Mouse (Mus musculus) kidney, postnatal 0 days (tissue): ENCODE measurements around the gene March9. TPM values are rescaled to one million over a fixed set of nuclear protein-coding genes. Genes with fewer than 3 reads are reported as not detected.
A peak's percentile ranks its signal among the peaks of the same experiment; 100 is the strongest.

ENCODE experiments used
- ATAC-seq: fragments of 200-750 bp; cut with Nextera tagmentation; replicated peaks from 2 replicates; pipeline ENCODE4 v1.8.0; 2017; ENCODE audit warnings: low read depth, moderate number of reproducible peaks, moderate TSS enrichment, moderate library complexity; ENCODE audit not compliant: low FRiP score
- DNase-seq: peaks from one replicate; pipeline ENCODE4 v3.0.0-alpha.2; 2016; ENCODE audit warnings: low spot score
- H3K27ac ChIP-seq: fragments of 300-500 bp; sonication (generic); 2 replicates; pipeline ENCODE4 v1.5.1; 2014; ENCODE audit warnings: mild to moderate bottlenecking
- H3K27me3 ChIP-seq: fragments of 300-500 bp; sonication (generic); 2 replicates; pipeline ENCODE4 v1.6.1; 2014; ENCODE audit warnings: low read length, mixed read lengths; ENCODE audit not compliant: insufficient read depth
- H3K36me3 ChIP-seq: fragments of 300-500 bp; sonication (generic); 2 replicates; pipeline ENCODE4 v1.6.1; 2014; ENCODE audit warnings: low read length, mixed read lengths; ENCODE audit not compliant: insufficient read depth
- H3K4me1 ChIP-seq: fragments of 300-500 bp; sonication (generic); replicated peaks from 2 replicates; pipeline ENCODE4 v1.6.1; 2014; ENCODE audit warnings: antibody characterized with exemption, low read length, mixed read lengths; ENCODE audit not compliant: insufficient read depth
- H3K4me2 ChIP-seq: fragments of 300-500 bp; sonication (generic); 2 replicates; pipeline ENCODE4 v1.6.1; 2014; ENCODE audit warnings: mild to moderate bottlenecking, low read length, moderate library complexity, mixed read lengths
- H3K4me3 ChIP-seq: fragments of 300-500 bp; sonication (generic); replicated peaks from 2 replicates; pipeline ENCODE4 v1.5.1; 2014; ENCODE audit warnings: low read depth, low read length
- H3K9ac ChIP-seq: fragments of 300-500 bp; sonication (generic); 2 replicates; pipeline ENCODE4 v1.6.1; 2014; ENCODE audit warnings: low read depth, low read length
- H3K9me3 ChIP-seq: fragments of 300-500 bp; sonication (generic); replicated peaks from 2 replicates; pipeline ENCODE4 v1.6.1; 2016; ENCODE audit warnings: low read length, inconsistent platforms, mixed read lengths
- CTCF ChIP-seq: IDR thresholded peaks from 2 replicates; pipeline ENCODE4 v1.5.1; 2016; ENCODE audit warnings: antibody characterized with exemption, low read depth, mild to moderate bottlenecking, moderate library complexity
- WGBS: fragments of 180-500 bp; shearing (Covaris S2); extraction: QIAGEN DNeasy Blood & Tissue Kit; methylation state at CpG from one replicate; pipeline ENCODE4 v1.1.7; 2014; 5-methylcytosine and 5-hydroxymethylcytosine counted together
- polyA plus RNA-seq: library from polyadenylated mRNA; unstranded; fragments of >200 nt; fragmentation: Nextera tagmentation; extraction: Ambion mirVana; gene quantifications from 2 replicates; pipeline ENCODE4 v1.2.1, GENCODE M21; 2015

The March9 gene
- polyA plus RNA-seq, 1 experiment from 2014 or later, result 1.9 TPM

DNA sequence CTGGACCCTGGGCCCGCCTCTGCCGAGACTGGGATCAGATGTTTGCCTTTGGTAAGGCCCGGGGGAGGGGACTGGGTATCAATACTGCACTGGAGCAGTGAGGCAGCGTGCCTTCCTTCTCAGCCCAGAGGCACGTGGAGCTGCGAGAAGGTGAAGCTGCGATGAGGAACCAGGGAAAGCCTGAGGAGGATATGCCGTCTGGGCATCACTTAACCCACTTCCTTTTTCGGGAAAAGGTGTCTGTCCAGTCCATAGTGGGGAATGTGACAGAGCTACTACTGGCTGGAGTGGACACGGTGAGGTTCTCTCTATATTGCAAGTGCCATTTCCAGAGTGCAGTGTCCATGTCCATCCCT is 9.9 kb downstream of the March9 start:
- Histone ChIP-seq H3K27me3 (peaks cover 24% of the 10 kb centered on the region), H3K9me3 (no peaks in the 10 kb centered on the region), H3K9ac (peak overlapping the region; percentile 54; the same call in 1 of the 2 replicates), H3K4me3 (0 out of 2 replicates have a peak overlapping the region, but pooled peaks have one; percentile 24), H3K4me2 (peak overlapping the region; percentile 48; the same call in 1 of the 2 replicates), H3K36me3 (0 out of 2 replicates have a peak, but pooled peaks cover under 1% of the 10 kb centered on the region), H3K4me1 (peaks cover 13% of the 10 kb centered on the region; the same call in 1 of the 2 replicates), H3K27ac (0 out of 2 replicates have a peak overlapping the region, but pooled peaks have one; percentile 9)
- ATAC-seq, result no peak
- 14% methylated on average over 10 of the region's 10 CpGs for WGBS
- no peak for TF ChIP-seq CTCF
- DNase-seq, result no peak

DNA sequence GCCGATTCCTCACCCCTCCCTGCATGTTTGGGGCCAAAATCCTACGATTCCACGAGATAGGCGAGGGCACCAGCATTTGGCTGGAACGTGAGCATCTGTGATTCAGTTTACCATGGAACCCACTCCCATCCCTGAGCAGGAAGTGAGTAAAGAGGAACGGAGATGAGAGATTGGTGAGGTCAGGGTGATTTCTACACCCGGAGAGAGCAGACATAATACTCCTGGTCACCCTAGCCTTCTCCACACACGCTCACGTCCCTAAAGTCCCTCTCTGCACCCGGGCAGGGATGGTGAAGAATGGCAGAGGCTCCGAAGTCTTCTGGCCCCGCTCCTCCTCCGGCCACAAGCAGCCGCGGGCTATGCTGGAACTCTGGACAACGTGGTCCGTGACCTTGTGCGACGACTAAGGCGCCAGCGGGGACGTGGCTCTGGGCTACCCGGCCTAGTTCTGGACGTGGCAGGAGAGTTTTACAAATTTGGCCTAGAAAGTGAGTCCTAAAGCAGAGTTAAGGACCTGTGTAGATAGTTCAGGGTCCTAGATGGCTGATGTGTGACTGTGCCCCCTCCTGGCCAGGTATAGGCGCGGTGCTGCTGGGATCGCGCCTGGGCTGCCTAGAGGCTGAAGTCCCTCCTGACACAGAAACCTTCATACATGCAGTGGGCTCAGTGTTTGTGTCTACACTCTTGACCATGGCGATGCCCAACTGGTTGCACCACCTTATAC is 10.4 kb downstream of the March9 start:
- H3K9ac ChIP-seq, result peak overlapping the region; percentile 54; the same call in 1 of the 2 replicates
- peak; percentile 15 for DNase-seq
- 0 out of 2 replicates have a peak overlapping the region, but pooled peaks have one; percentile 9 for H3K27ac ChIP-seq
- WGBS, result 2% methylated on average over 29 of the region's 29 CpGs
- H3K4me3 ChIP-seq, result peak overlapping the region; percentile 24
- peak; percentile 55 for TF ChIP-seq CTCF
- H3K4me2 ChIP-seq, result peak overlapping the region; percentile 48
- no peaks in the 10 kb centered on the region for H3K9me3 ChIP-seq
- no peak for ATAC-seq
- peaks cover 13% of the 10 kb centered on the region; the same call in 1 of the 2 replicates for H3K4me1 ChIP-seq
- peaks cover 24% of the 10 kb centered on the region for H3K27me3 ChIP-seq
- H3K36me3 ChIP-seq, result 0 out of 2 replicates have a peak, but pooled peaks cover 4% of the 10 kb centered on the region

DNA sequence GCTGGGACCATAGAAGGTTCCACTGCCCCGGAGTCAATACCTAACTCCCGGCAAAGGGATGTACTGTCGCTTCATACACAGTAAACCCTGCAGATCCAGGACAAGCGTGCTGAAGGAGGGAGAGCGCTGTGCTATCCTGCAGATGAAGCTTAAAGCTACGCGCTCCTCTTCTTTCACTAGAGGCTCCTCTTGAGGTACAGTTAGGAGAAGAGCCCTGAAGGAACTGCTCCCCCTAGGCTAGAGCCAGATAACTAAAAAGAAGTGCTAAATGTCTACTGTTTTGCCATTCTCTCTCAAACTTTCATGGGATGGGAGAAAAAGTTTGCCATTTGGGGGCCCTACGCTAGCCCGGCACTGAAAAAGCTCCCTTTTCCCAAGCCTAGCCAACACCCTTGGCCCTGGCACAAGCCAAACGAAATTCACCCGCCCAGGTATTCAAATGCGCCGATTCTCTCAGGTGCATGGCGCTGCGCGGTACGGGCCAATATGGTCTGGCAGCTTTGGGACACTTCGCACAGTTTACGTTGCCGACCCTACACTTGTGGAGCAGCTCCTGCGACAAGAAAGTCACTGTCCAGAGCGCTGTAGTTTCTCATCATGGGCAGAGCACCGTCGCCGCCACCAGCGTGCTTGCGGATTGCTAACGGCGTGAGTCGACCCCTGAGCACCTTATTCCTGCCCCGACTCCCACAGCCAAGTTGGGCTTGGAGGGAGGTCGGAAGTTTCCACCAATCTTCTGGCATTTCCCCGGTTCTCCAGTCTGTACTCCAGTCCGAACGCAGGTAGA is 11.2 kb downstream of the March9 start:
- peaks cover 13% of the 10 kb centered on the region; the same call in 1 of the 2 replicates for H3K4me1 ChIP-seq
- 0 out of 2 replicates have a peak overlapping the region, but pooled peaks have one; percentile 37 for H3K27ac ChIP-seq
- peak; percentile 42 for DNase-seq
- no peaks in the 10 kb centered on the region for H3K9me3 ChIP-seq
- WGBS, result 3% methylated on average over 35 of the region's 35 CpGs
- peak overlapping the region; percentile 48 for H3K4me2 ChIP-seq
- H3K9ac ChIP-seq, result peak overlapping the region; percentile 54
- H3K27me3 ChIP-seq, result peaks cover 24% of the 10 kb centered on the region
- H3K36me3 ChIP-seq, result 0 out of 2 replicates have a peak, but pooled peaks cover 4% of the 10 kb centered on the region
- H3K4me3 ChIP-seq, result peak overlapping the region; percentile 24
- no peak for ATAC-seq
- peak; percentile 26; the same call in 1 of the 2 replicates for TF ChIP-seq CTCF

DNA sequence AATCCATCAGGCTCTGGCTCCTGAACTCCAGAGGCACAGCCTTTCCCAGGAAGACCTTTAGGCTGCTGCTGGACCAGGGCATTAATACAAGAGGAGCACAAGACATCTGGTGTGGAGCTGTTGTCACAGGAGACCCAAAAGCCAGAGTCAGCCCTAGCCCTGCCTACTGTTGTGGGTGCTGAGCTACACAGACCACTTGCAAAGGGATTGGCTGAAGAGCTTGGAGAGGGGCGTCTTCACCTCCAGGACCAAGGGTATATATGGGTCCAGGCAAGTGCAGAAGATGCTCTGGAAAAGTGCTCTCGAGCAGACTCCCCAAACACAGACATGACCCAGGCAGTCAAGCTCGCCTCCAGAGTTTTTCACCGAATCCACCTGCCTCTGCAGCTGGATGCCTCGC is 12.0 kb downstream of the March9 start, which contains the start of gene Cyp27b1:
Gene Cyp27b1 (plus strand): TSS at position 297 of the 400 bp plus-strand sequence.
- Histone ChIP-seq H3K9ac (peak within 1 kb of the TSS; percentile 54), H3K4me1 (peaks cover 16% of the 10 kb centered on the region), H3K4me3 (peak within 1 kb of the TSS; percentile 24), H3K4me2 (peak within 1 kb of the TSS; percentile 48), H3K27me3 (peaks cover 24% of the 10 kb centered on the region), H3K36me3 (0 out of 2 replicates have a peak, but pooled peaks cover 4% of the 10 kb centered on the region), H3K27ac (0 out of 2 replicates have a peak within 1 kb of the TSS, but pooled peaks have one; percentile 37), H3K9me3 (no peaks in the 10 kb centered on the region)
- WGBS, result 24% methylated on average over 5 of the region's 5 CpGs
- TF ChIP-seq CTCF, result no peak
- DNase-seq (no peak), ATAC-seq (peak; percentile 31; the same call in 1 of the 2 replicates)

DNA sequence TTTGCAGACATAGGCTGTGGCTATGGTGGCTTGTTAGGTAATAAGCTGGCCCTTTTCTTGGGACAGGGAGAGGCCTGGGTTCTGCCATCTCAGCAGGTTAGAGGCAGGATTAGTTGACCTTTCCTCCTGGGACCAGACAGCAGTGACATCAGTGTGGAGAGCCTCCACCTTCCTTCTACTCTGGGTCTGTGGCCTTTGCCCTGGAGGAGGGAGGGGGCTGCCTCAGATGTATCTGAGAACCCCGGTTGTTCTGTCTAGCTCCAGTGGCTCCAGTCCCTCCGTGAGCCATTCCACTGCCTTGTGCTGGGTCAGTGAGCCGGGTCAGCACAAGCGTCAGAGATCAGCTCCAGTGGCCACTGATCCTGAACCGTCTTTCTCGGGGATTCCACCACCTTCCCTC is 16.8 kb downstream of the March9 start:
- WGBS, result 56% methylated on average over 6 of the region's 6 CpGs

More for the DNA sequence above, 16.8 kb downstream of the March9 start:
- Histone ChIP-seq H3K27me3 (peaks cover 6% of the 10 kb centered on the region), H3K4me1 (peaks cover 9% of the 10 kb centered on the region), H3K27ac (peak overlapping the region; percentile 77), H3K4me3 (no peak overlapping the region), H3K4me2 (no peak overlapping the region), H3K9me3 (no peaks in the 10 kb centered on the region), H3K9ac (no peak overlapping the region), H3K36me3 (0 out of 2 replicates have a peak, but pooled peaks cover 4% of the 10 kb centered on the region)
- TF ChIP-seq CTCF, result no peak
- ATAC-seq, result peak; percentile 83
- DNase-seq, result peak; percentile 31
